Mouse (Mus musculus) ES-E14 (cell line): ENCODE measurements around the gene Sdhaf2.

Source experiments
- MAFK ChIP-seq: IDR thresholded peaks from 2 replicates; pipeline ENCODE4 v1.6.1; 2014; ENCODE audit warnings: mild to moderate bottlenecking, low read depth, low read length, inconsistent platforms; ENCODE audit not compliant: insufficient read depth
- ZNF384 ChIP-seq: IDR thresholded peaks from 2 replicates; pipeline ENCODE4 v1.6.1; 2012; ENCODE audit warnings: low read depth, low read length, inconsistent platforms

DNA sequence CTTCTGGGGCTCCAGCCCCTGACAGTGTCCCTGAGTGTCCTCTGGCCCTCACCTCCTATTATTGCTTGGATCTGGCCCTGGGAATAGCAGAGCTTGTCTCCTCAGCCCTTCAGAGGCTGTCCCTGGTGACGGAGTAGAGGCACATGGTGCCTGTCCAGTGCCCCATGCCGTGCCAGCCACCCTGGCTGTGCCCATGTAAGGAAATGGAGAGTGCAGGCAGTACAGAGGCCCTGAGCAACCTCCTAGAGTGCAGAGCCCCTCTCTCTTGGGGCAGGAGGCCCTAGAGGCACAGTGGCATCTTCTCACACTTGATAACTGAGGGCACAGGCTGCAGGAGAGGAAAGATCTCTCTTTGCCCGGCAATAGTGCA, 70.5 kb downstream of the Sdhaf2 start:
- no peak for TF ChIP-seq ZNF384
- no peak for TF ChIP-seq MAFK
